Mouse (Mus musculus) intestine, embryonic 15.5 days (tissue): ENCODE results near the gene Mtch2. TPM values are rescaled to one million over a fixed set of nuclear protein-coding genes. Genes with fewer than 3 reads are reported as not detected.

Experiments used
- polyA plus RNA-seq: library from polyadenylated mRNA; unstranded; fragments of >200 nt; fragmentation: Nextera tagmentation; extraction: Ambion mirVana; gene quantifications from 2 replicates; pipeline ENCODE4 v1.2.1, GENCODE M21; 2015

The Mtch2 gene
- polyA plus RNA-seq, 1 experiment from 2014 or later, result 332 TPM

Other genes starting within 250 kb of the Mtch2 start
- gene Nup160, start 169.9 kb upstream of the Mtch2 start, polyA plus RNA-seq, result 43.4 and 43.7 TPM in 2 replicates
- 67.0 and 71.5 TPM in 2 replicates for gene Fnbp4, start 101.8 kb upstream of the Mtch2 start, polyA plus RNA-seq
- gene Agbl2, start 64.4 kb upstream of the Mtch2 start, polyA plus RNA-seq, result 0.44 and 0.57 TPM in 2 replicates
- gene C1qtnf4, start 38.7 kb downstream of the Mtch2 start, polyA plus RNA-seq, result 6.9 and 8.8 TPM in 2 replicates
- gene Kbtbd4, start 57.6 kb downstream of the Mtch2 start, polyA plus RNA-seq, result 27.8 and 29.8 TPM in 2 replicates
- 276 and 282 TPM in 2 replicates for gene Ndufs3, start 57.7 kb downstream of the Mtch2 start, polyA plus RNA-seq
- gene Celf1, start 93.2 kb downstream of the Mtch2 start, polyA plus RNA-seq, result 81.3 and 82.3 TPM in 2 replicates
- gene Rapsn, start 188.5 kb downstream of the Mtch2 start, polyA plus RNA-seq, result 1.2 and 1.5 TPM in 2 replicates
- 232 and 236 TPM in 2 replicates for gene Psmc3, start 206.9 kb downstream of the Mtch2 start, polyA plus RNA-seq
- 26.5 and 32.4 TPM in 2 replicates for gene Slc39a13, start 223.3 kb downstream of the Mtch2 start, polyA plus RNA-seq
- gene Spi1, start 235.2 kb downstream of the Mtch2 start, polyA plus RNA-seq, result 7.9 and 8.9 TPM in 2 replicates